Mouse (Mus musculus): Measurements from ENCODE around the gene Zfp248.

DNA sequence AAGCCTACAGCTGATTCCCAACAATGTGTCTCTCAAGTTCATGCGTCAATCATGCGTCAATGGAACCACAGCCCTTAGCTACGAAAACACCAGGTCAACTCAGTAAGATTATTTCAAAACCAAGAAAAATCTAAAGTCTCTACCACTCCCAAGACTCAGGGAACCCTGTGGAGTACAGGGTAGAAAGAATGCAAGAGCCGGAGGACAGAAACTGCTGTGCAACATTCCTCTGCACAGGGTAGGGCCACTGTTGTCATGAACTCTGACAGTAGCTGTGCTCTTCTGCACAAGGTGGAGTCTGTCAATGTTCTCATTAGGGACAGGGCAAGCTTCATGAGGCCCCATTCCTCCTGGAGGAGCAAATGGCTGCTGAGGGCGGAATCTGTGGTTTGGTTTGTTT, 46.8 kb downstream of the Zfp248 start:
- TF ChIP-seq POLR2A (IDR thresholded peaks at IDR 0.05; ENCODE audit: borderline replicate concordance, extremely low read depth, insufficient read depth, insufficient read length, poor library complexity, severe bottlenecking) (no peak), CTCF (IDR thresholded peaks at IDR 0.05; ENCODE audit: borderline replicate concordance, extremely low read depth, insufficient read depth, insufficient read length) (no peak)
